Mouse (Mus musculus): ENCODE measurements around the gene Atp1a3.

The Atp1a3 gene

DNA sequence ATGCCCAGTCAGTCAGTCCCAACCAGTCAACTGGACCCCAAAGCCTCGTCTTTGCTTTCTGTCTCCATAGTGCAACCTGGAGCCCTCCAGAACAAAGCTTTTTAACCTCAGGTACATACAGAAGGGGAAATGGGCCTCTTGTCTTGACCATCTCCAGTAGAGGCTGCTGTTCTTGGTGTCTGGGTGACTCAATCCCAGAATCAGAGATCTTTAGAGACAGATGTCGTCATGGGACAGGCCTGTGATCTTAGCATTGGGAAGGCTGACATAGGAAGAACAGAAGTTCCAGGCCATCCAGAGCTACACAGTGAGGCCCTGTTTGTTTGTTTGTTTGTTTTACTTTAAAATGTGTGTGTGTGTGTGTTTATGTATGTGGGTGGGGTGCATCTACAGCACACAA is 41.5 kb downstream of the Atp1a3 start:
- no peak for DNase-seq (ENCODE audit: low read depth, low spot score)

DNA sequence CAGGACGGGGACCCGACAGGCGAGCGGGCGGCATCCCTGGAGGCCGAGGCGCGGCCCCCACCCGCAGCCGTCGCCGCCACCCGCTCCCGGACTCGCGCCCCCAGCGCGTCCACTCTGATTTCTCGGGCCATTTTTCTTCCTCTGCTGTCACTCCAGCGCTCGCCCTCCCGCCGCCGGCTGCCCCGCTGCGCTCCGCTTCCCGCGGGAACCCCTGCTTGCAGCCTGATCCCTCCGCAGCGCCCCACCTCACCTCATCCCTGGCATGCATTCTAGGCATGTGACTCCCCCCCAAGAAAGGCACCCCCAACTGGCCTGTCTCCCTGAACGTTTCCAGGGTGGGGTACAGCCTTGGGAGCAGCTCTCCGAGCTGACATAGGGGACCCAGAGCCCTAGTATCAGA is 50.5 kb downstream of the Atp1a3 start:
- no peak for DNase-seq (ENCODE audit: low read depth, low spot score)

DNA sequence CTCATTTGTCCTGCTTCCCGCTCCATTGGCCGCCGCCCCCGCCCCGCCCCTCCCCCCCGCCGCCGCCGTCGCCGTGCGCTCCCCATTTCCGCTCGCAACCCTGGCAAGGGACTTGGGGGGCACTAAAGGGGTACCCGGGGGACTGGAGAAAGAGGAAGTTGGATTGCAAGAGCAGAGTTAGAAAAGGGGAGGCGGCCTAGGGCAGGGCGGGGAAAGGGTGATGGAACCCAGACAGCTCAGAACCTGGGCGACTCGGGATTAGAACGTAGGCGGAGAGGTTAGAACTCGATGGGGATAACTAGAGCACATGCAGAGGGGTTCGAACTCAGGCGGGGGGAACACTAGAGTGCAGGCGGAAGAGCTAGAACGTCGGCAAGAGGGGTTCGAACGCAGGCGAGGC is 51.3 kb downstream of the Atp1a3 start:
- DNase-seq (ENCODE audit: low read depth, low spot score): no peak

DNA sequence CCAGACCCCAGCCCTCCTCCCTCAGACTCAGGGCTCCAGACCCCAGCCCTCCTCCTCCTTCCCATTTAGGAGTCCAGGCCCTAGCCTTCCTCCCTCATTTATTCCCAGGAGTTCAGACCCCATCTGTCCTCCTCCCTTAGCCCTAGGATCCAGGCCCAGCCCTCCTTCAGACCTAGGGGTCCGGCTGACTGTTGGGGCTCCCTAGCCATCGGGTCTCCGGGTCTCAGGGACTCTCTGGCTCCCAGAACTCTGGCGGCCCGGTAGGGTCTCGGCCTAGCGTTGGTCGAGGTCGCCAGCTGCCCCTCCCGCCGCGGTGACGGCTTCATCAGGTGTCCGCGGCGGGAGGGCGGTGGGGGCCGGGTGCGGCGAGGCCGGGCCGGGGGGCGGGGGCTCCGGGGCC is 51.8 kb downstream of the Atp1a3 start:
- no peak for DNase-seq (ENCODE audit: low read depth, low spot score)

DNA sequence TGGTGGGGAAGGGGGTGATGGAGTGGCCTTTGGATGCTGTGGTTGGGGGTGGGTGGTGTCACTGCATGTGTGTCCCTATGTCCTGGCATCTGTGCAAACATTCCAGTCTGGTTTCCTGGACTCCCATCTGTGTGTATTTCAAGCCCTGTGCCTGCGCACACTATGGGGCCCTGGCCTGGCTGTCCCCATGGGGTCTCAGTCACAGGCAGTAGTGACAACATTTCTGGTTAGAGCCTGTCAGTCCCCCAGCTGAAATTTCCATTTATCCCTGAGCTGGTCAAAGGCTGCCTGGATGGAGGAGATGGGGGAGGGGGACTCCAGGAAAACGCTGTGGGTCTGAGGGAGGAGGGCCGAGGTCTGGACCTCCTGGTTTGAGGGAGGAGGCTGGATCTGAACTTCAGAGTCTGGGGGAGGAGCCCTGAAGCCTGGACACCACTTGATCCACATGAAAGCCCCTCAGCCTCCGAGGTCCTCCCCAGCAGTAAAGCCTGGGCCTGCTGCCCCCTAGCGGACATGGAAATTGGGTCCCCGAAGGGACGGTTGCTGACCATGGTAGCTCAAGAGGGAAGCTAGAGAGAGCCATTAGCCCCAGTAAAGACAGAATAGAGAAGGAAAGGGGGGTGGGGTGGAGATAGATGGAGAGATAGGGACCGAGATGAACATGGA is 55.7 kb downstream of the Atp1a3 start:
- DNase-seq (ENCODE audit: low read depth, low spot score): peak; percentile 90

DNA sequence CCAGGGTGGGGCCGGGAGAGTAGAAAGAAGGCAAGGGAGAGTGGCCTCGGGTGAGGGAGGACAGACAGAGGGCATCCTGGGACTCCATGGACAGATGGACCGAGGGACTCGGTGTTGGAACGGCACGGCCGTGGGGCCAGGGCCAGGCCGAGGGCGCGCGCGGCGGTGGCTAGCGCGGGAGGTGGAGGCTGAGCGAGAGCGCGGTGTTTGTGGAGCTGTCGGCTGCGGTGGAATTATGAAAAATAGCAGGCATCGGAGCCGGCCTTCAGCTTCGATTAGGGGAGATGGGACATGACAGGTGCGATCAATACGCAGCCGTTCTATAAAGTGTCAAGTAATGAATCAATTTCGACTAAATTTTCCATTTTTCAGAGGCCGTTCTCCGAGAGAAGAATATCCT is 57.0 kb downstream of the Atp1a3 start:
- DNase-seq (ENCODE audit: low read depth, low spot score): no peak

DNA sequence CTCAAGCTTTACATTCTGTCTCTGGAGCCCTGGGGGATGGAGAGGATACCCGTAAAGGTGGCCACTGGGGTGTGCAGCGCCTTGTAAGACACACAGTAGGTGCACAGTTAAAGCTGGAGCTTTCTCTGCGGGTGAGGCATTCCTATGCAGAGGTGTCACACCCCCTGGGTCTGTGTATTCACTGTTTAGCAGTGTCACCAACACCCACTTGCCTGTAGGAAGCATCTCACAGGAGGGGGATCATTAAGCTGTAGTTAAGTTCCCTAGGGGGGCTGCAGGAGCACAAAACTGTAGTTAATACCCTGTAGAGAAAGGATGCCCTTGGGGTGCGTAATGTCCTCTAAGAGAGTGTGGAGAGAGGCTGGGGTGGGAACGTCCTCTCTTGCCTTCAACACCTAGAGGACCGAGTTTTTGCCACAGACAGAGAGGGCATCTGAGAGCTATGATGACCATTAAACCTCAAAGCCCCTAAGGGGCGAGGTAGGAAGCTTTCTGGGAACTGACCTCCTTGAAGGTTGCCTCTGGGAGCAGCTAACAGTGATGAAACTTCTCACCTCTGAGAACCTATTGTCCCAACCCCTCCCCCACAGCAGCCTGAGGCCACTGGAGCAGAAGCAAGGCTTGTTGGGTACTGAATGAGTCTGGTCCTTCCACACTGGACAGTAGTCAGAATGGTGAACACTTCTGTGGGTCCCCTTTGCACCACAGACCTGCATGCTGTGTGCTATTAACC is 58.3 kb downstream of the Atp1a3 start:
- peak; percentile 80 for DNase-seq (ENCODE audit: low read depth, low spot score)

DNA sequence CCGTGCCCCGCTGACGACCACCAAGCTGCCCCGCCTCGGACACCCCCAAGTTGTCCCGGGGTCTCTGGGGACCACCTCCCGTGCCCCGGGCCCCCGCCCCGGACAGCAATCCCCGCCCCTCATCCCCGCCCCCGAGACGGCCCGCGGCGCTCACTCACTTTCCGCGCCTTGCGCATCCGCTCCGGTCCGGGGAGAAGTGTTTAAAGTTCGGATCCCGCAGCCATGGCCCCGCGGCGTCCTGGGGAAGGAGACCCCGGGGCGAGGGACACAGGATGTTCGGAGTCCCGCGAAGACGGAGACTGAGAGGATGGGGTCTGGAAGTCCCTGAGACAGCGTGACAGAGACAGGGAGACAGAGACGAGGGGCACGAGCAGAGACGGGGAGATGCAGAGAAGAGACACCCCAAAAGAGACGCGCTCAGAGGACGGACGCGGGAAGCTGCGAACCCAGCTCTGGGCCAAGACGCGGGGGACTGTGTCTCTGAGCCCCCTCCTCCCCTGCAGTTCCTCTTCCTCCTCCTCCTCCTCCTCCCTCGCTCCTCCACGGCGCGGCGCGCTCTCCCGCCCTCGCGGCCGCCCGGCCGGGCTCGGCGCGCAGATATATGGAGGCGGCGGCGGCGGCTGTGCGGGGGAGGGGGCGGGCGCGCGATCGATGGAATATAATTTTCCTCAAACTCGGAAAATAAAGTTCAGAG is 61.4 kb downstream of the Atp1a3 start, which contains the start of gene Gm4881:
Gene Gm4881 (minus strand): TSS at position 238 of the 694 bp plus-strand sequence.
- DNase-seq (ENCODE audit: low read depth, low spot score): peak; percentile 30

DNA sequence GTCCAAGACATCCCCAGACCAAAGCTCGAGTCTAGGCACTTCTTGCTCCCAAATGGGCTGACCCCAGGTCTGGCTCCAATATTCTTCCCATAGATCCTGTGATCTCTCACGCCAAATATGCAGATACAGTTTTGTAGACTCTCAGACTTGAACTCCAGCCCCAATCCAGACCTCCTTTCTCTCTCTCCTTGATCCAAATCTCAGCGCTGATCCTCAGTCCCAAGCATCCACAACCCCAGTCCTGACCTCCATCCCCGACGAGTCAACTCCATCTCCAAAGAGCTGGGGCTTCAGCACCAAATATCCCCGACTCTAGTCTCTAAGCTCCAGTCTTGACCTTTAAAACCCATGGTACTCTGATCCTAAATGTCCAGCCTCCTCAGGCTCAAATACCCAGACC is 62.1 kb downstream of the Atp1a3 start:
- DNase-seq (ENCODE audit: low read depth, low spot score): no peak

DNA sequence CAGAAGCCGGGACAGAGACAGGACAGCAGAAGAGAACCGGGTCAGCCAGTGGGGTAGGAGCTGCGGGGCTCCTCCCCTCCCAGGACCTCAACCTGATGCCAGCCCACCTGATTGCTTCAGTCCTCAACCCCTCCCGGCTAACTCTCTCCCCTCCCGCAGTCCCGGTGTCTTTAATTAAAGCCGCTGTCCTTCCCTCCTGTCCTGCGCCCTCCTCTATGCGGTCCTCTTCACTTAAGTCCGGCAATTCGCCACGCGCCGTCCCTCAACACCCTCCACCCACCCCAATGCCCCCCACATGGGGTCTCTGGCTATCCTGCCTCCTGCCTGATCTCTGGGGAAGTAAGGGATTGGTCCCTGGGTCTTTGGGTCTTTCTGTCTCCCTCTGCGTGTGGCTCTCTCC is 74.1 kb downstream of the Atp1a3 start:
- DNase-seq (ENCODE audit: low read depth, low spot score): no peak

DNA sequence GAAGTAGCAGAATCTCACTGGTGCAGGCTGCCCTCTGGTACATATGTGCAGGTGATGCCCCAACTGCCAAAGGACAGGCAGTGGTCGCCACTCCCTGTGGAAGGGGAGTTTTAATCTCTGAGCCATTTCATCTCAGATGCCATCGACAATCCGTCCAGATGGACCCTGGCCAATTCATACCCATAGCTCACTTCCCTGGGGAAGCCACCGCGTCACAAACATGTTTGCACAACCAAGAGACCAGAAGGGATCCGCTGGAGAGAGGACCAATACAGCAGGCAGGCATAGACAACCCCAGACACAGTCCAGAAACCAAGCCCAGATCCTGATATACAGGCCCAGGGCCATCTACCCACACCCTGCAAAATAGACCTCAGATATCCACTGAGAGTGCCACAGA is 75.3 kb downstream of the Atp1a3 start:
- DNase-seq (ENCODE audit: low read depth, low spot score): no peak
